Mouse (Mus musculus): ENCODE measurements at regions not wholly inside any gene's neighbourhood (a gene's known extent, or its start where the extent isn't known, plus 50 kb on each side); places are given as distances from the start of the nearest gene placed in this dataset.

GRCm38 (mm10) chr8:34392208-34392980, 280.9 kb upstream of the Gm10131 start:
- no peak for TF ChIP-seq CTCF (IDR thresholded peaks at IDR 0.05; ENCODE audit: insufficient read depth, low read depth, low read length)
- no peak for TF ChIP-seq POLR2A (IDR thresholded peaks at IDR 0.05; ENCODE audit: insufficient read depth, low read depth, low read length)
